Mouse (Mus musculus): ENCODE data around the gene Atp6v0e2.

Gene Atp6v0e2

DNA sequence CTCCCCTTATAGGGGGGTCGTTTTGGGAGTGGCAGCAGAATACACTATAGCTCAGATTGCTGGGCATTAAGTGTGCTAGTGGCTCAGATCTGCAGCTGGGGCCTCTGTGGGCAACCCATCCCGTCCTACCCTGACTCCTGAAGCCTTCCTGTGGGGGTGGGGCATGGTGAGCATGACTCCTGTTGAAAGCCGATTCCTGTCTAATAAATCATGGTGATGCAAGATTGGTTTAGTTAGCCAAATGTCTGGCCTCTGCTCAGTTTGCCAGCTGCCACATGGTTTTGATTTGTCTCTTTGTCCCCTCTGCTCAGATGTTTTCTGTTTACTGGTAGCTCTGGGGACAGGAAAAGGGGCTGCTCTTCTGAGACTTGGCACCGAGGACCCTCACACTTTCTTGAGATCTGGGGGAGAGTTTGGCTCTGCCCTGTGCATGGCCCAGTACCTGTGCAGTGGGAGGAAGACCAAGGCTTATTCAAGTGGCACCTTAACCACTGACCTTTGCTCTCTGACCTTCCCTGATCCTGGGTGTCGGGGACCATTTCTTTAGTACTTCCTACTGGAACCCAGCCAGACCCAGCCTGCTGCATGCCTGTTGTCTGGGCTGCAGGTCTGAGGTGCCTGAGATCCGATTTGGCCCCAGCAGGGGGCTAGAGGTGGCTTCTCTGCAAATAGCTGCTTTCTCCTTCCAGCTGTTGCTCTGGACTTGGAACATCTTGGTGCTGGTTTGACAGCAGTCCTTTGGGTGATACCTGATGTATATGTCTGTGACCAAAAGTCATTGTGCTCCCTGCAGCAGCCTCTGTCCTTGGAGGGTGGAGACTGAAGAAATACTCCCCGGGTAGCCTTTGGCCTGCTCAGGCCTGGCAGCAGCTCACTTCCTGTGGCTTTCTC is 4.4 kb downstream of the Atp6v0e2 start:
- DNase-seq: no peak

GRCm38 (mm10) chr6:48542631-48543030 is 5.2 kb downstream of the Atp6v0e2 start:
- no peak for DNase-seq

- DNase-seq: no peak
These were observed 7.8 kb downstream of the Atp6v0e2 start for GRCm38 (mm10) chr6:48545251-48545650.

GRCm38 (mm10) chr6:48546271-48546670 is 8.9 kb downstream of the Atp6v0e2 start:
- peak; percentile 23 for DNase-seq

GRCm38 (mm10) chr6:48546858-48547257 is 9.4 kb downstream of the Atp6v0e2 start:
- DNase-seq: no peak

DNA sequence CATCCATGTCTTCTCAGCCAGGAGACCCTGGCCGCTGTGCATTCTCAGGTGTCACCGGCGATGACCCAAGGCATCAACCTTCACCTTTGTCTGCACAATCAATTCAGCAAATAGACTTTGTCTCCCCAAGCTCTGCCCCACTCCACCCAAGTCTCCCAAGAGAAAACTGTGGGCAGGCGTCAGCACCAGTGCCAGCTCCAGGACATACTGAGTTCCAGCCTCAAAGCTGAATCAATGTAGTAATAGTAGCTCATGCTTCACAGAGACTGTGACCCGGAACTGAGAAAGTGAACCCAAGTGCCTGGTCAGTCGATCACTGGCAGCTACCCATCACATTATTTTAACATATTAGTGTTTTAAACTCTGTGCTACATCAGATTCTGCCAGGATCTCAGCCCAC is 10.9 kb downstream of the Atp6v0e2 start:
- no peak for DNase-seq

DNA sequence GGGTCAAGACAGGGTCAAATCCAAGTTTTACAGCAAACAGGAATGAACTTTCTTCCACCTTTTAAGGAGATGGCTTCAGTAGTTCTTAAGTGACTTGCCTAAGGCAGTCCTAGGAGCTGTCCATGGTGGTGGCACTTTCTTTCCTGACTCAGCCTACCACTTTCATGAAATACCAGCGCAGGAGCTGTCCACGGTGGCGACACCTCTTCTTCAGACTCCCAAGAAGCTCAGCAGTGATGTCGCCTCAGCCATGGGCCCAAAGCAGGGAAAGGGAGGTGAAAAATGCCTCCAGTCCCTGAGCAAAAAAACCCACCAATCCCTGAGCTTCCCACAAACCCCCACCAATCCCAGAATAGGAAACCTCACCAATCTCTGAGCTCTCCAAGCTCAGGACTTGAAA is 15.5 kb downstream of the Atp6v0e2 start:
- peak; percentile 66 for DNase-seq

DNA sequence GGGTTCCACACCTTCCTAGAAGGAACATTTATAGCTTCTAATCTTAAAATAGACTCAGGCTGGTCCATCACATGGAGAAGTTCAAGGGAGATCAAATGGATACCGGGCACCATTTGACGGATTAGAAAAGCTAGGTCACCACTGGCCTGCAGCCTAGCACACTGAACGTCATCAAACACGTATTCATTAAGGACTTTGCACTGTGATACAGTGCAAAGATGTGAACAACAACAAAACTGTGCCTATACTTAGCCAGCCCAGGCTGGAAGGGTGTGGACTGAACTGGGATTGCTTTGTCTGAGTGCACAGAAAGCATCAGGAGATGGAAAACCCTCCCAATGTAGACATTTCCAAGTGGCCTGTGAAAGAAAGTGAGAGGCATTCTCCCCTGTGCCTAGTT is 16.4 kb downstream of the Atp6v0e2 start:
- DNase-seq: no peak

- peak; percentile 88 for DNase-seq
These were observed 17.1 kb downstream of the Atp6v0e2 start, which contains the start of gene Lrrc61 for GRCm38 (mm10) chr6:48554280-48555103. Gene Lrrc61 (plus strand): TSS chr6:48554796.

DNA sequence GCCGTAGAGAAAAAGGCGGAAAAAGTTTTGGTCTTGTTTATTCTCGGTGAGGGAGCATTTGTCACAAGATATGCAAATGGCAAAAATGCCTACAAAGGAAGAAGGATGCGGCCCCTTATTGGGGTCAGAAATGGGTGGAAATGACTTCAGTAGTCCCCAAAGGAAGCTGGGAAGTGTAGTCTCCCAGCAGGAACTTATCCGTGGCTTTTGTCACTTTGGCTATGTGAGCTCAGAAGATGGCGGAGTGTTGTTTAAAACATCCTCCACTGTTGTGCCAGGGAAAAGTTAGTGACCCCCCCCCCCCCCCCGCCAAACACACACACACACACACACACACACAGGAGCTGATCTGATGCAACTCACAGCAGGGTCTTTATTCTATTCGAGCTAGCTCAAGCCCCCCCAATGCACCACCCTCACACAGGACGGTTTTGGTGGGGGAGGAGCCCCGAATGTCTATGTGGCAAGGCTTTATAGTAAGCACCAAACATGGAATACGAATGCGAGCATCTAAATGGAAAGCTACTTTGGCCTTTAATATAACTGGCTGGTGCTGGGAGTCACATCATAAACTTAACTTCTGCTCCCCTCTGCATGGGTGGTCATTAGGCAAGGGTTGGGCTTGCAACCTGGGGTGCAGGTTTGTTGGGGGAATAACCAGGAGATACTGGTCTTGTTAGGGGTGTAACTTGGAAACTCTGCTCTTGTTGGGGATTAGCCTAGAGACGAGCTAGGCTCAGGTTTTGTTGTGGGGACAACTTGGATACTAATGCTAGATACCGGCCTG is 17.9 kb downstream of the Atp6v0e2 start:
- DNase-seq: no peak

DNA sequence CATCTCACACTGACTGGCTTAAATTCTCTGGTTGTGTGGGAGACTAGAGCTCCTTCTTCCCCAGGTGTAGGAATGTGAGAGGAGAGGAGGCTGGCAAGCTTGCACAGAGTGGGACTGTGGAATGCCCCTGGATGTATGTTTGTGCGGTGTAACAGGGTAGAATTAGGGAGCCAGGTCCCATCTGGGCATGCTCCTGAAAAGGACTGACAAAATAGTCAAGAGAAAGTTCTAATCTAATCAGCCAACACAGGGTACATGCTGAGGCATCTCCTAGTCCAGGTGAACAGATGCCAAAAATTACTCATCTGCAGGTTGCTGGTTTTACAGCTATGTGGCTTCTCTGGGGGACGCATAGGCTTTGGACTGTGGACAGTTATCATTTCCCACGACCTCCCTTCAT is 18.5 kb downstream of the Atp6v0e2 start:
- DNase-seq: no peak

DNA sequence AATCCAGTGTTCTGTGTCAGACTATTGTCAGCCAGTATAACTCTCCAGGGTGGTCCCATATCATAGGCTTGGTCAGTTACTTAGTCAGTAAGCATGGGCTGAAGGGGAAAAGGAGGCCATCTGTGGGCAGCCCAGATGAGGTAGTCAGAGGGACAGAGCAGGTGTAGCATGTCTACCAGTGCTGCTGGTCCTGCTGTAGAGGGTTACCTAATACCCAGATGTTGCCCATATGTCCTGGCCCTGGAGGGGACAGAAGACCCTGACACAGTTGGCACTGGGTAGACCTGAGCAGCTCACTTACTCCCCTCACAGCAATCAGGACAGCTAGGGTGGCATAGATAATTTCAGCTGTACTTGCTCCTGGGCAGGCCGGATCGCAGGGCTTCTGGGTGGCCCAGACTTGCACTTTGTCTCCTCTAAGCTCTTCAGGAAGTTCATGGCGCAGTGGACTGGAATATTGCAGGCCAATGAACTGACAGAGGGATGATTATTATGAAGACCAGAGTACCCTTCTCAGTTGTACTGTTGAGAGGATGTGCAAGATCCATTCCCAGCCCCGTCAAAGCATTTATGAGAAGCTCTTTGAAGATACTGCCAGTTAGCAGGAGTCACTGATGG is 28.4 kb downstream of the Atp6v0e2 start:
- DNase-seq: no peak

DNA sequence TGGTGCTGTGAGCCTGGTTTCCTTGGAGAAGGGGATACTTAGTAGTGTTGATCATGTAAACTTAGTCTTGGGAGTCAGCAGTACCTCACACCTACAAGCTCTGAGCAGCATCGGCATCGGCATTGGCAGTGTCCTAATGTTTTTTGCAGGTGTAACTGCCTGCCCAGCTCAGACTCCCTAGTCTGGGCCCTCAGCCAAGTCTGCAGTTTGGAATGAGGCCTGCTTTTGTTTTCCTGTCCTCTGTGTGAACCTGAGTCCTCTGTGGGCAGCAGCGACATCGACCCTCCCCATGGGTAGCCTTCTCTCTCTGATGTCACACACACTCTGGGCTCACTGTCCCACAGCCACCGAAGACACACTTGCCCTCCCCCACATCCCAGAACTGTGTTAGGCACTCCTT is 28.9 kb downstream of the Atp6v0e2 start:
- no peak for DNase-seq

DNA sequence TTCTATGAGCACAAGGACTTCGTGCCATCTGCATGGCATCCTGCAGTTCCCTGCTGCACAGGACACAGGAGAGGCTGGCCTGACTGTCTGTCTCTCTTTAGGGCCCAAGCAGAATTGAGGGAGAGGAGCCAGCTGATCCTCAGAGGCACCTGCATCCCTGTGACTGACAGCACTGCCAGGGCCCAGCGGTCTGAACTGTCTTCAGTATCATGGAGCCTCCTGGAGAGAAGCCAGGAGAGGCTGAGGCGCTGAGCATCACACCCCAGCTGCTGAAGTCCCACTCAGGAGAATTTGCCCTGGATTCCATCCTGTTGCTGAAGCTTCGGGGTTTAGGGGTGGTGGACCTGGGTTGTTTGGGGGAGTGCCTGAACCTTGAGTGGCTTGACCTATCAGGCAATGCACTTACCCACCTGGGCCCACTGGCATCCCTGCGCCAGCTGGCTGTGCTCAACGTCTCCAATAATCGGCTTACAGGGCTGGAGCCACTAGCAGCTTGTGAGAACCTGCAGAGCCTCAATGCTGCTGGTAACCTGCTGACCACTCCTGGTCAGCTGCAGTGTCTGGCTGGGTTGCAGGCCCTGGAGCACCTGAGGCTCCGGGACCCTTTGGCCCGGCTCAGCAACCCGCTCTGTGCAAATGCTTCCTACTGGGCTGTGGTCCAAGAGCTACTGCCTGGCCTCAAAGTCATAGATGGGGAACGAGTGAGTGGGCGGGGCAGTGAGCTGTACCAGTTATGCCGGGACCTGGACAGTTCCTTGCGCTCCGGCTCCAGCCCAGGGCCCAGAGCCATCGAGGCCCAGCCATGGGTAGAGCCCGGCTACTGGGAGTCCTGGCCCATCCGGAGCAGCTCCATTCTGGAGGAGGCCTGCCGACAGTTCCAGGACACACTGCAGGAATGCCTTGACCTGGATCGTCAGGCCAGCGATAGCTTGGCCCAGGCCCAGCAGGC is 30.9 kb downstream of the Atp6v0e2 start:
- no peak for DNase-seq

DNA sequence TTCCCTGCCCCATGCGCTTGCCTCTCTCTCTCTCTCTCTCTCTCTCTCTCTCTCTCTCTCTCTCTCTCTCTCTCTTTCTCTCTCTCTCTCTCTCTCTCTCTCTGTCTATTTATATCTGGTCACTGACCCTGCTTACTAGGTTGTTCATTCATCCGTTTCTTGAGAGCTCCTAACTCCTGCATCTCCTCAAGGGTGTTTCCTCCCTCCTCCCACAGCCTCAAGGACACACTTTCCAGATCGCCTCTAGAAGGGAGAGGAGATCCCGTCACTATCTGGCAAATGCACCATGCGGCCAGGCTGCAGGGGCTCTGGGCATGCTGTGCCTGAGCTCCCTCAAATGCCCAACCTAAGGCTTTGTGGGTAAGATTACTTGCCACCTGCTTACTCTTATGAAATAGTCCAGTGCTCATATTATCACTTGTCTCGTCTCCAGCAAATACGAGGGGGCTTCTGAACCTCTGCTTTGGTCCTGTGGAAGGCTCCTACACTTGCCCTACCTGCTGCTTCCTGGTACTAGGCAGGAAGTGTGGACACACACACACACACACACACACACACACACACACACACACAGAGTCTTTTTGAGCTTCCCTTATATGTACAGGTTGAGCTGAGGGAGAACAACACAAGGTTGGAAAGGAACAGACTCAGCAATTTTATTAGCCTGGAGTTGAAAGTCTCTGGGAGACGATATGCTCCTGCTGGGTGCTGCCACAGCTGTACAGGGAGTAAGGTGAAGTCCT is 31.8 kb downstream of the Atp6v0e2 start:
- DNase-seq: no peak

DNA sequence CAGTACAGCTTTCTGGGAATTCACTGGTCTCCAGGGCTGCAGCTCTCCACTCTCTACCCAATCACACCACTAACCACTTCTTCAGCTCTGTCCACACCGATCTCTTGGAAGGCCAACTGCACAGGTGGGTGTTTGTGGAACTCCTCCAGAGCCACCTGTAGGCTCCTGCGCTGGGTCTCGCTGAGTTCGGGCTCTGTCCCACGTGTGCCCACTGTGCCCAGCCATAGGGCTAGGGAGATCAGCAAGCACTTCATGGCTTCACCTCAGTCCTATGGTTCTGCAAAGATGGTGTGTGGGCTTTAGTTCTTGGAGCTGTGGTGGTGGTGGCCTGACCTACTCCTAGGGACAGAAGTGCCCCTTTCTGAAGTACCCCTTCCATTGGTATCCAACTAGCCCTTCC is 34.6 kb downstream of the Atp6v0e2 start:
- DNase-seq: no peak

GRCm38 (mm10) chr6:48572572-48573061 is 35.2 kb downstream of the Atp6v0e2 start, which contains the start of gene Rarres2:
Gene Rarres2 (minus strand): TSS chr6:48572789.
- DNase-seq: no peak

- DNase-seq: no peak
These were observed 35.9 kb downstream of the Atp6v0e2 start for GRCm38 (mm10) chr6:48573280-48573679.

- no peak for DNase-seq
These were observed 36.6 kb downstream of the Atp6v0e2 start for GRCm38 (mm10) chr6:48573981-48574380.

- DNase-seq: no peak
These were observed 41.3 kb downstream of the Atp6v0e2 start for GRCm38 (mm10) chr6:48578736-48579135.
